Comparison of ENCODE assay signal across 14 mouse cellular contexts in the genomic region with DNA sequence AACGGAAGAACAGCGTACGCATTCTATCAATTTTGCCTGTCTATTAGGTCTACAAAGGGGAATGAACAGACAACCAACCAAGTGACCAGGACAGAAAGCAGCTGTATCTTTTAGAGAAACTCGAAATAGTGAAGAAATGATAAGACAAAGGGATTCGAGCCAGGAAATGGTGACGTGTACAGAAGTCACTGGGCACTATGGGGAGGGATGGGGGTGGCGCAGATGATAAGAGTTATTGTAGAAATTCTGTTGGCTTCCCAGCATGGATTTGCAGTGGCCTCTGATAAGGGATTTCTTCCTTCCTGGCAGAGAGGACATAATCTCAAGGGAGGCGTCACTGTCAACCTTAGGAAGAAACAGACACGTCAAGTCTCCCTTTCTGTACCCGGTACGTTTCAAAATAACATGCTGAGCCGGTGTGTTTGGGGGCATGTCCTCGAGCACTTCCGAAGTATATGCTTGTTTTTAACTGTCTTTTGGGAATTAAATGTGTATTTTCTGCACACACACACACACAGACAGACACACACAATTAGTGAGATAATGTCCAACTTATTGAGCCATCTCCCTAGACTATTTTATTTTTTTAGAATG. TPM values are rescaled to one million over a fixed set of nuclear protein-coding genes. Genes with fewer than 3 reads are reported as not detected.
DNase-seq lines count a peak whose midpoint lies in the region; ATAC-seq and TF ChIP-seq lines count a peak whose summit lies in the region.
"Had no signal": no experiment of that assay in that cellular context is flagged by ENCODE, and none has a peak within 500 bp of the region (broad histone marks: within the 10 kb centered on the region; RNA-seq: fewer than 3 reads in every experiment).

No protein-coding gene starts in this region.

- H3K4me2 ChIP-seq in kidney, embryonic 15.5 days = no peak overlapping the region
- H3K4me2 ChIP-seq in heart, postnatal 0 days (ENCODE audit: low read depth, low read length) = peak overlapping the region; percentile 18; the same call in 1 of the 2 replicates
- no peak overlapping the region for H3K4me2 ChIP-seq in liver, embryonic 16.5 days (ENCODE audit: low read depth, low read length)
- H3K4me2 ChIP-seq in stomach, postnatal 0 days (replicated peaks; ENCODE audit: low read depth) = no peak overlapping the region
- H3K4me2 ChIP-seq: embryonic facial prominence, embryonic 15.5 days; neural tube, embryonic 13.5 days had no signal

- DNase-seq in kidney, adult 11 months = peak; percentile 53
- DNase-seq in adrenal gland, postnatal 14 days = peak; percentile 48
- DNase-seq in heart, postnatal 0 days (ENCODE audit: low spot score) = peak; percentile 30
- no peak for DNase-seq in layer of hippocampus, postnatal 14 days (ENCODE audit: low spot score in 2 of 2)
- DNase-seq in stomach, postnatal 0 days (ENCODE audit: low spot score) = no peak
- DNase-seq in left cerebral cortex, postnatal 4 days = no peak
- DNase-seq: cerebellum, postnatal 14 days; midbrain, embryonic 14.5 days; thymus, postnatal 4 days had no signal

- H3K9me3 ChIP-seq in kidney, embryonic 15.5 days (replicated peaks) = no peaks in the 10 kb centered on the region
- H3K9me3 ChIP-seq in heart, postnatal 0 days (replicated peaks; ENCODE audit: control insufficient read depth, low read length) = no peaks in the 10 kb centered on the region
- no peaks in the 10 kb centered on the region for H3K9me3 ChIP-seq in liver, embryonic 16.5 days (replicated peaks; ENCODE audit: control insufficient read depth, low read length)
- H3K9me3 ChIP-seq in stomach, postnatal 0 days (ENCODE audit: control insufficient read depth, low read length) = no peaks in the 10 kb centered on the region
- H3K9me3 ChIP-seq: embryonic facial prominence, embryonic 15.5 days; hindbrain, embryonic 10.5 days; neural tube, embryonic 13.5 days had no signal

- H3K27me3 ChIP-seq in kidney, embryonic 15.5 days = no peaks in the 10 kb centered on the region
- no peaks in the 10 kb centered on the region for H3K27me3 ChIP-seq in heart, postnatal 0 days (ENCODE audit: control insufficient read depth, insufficient read depth, low read length)
- no peaks in the 10 kb centered on the region for H3K27me3 ChIP-seq in liver, embryonic 16.5 days (ENCODE audit: control insufficient read depth, insufficient read depth, low read depth, low read length)
- H3K27me3 ChIP-seq in stomach, postnatal 0 days (ENCODE audit: control insufficient read depth, insufficient read depth, low read length) = no peaks in the 10 kb centered on the region
- H3K27me3 ChIP-seq: embryonic facial prominence, embryonic 15.5 days had no signal

- no peaks in the 10 kb centered on the region for H3K36me3 ChIP-seq in kidney, embryonic 15.5 days
- H3K36me3 ChIP-seq in heart, postnatal 0 days (replicated peaks; ENCODE audit: control insufficient read depth, insufficient read depth, low read length) = no peaks in the 10 kb centered on the region
- H3K36me3 ChIP-seq in liver, embryonic 16.5 days (ENCODE audit: control insufficient read depth, insufficient read depth) = no peaks in the 10 kb centered on the region
- no peaks in the 10 kb centered on the region for H3K36me3 ChIP-seq in stomach, postnatal 0 days (ENCODE audit: control insufficient read depth, insufficient read depth, low read length)
- H3K36me3 ChIP-seq: embryonic facial prominence, embryonic 15.5 days; hindbrain, embryonic 10.5 days; neural tube, embryonic 13.5 days had no signal

- no peak for TF ChIP-seq CTCF in heart, postnatal 0 days (IDR thresholded peaks at IDR 0.05; ENCODE audit: low read depth)
- TF ChIP-seq CTCF in stomach, postnatal 0 days (IDR thresholded peaks at IDR 0.05; ENCODE audit: low read depth) = no peak

- peak; percentile 53; the same call in 1 of the 2 replicates for TF ChIP-seq EP300 in heart, postnatal 0 days (IDR thresholded peaks at IDR 0.05; ENCODE audit: low read depth)
- no peak for TF ChIP-seq EP300 in stomach, postnatal 0 days (optimal IDR thresholded peaks at IDR 0.05)

- no peak overlapping the region for H3K9ac ChIP-seq in kidney, embryonic 15.5 days
- H3K9ac ChIP-seq in heart, postnatal 0 days (replicated peaks; ENCODE audit: low read depth, low read length) = no peak overlapping the region
- H3K9ac ChIP-seq in liver, embryonic 16.5 days (ENCODE audit: low read depth, low read length) = no peak overlapping the region
- H3K9ac ChIP-seq in stomach, postnatal 0 days (ENCODE audit: low read length) = no peak overlapping the region
- H3K9ac ChIP-seq: embryonic facial prominence, embryonic 15.5 days; neural tube, embryonic 13.5 days had no signal

- 71% methylated on average over 14 of the region's 14 CpGs for WGBS in kidney, embryonic 15.5 days
- 15% methylated on average over 14 of the region's 14 CpGs for WGBS in heart, postnatal 0 days
- WGBS in liver, embryonic 16.5 days (ENCODE audit: insufficient replicate concordance) = 28% methylated on average over 14 of the region's 14 CpGs
- 74% methylated on average over 14 of the region's 14 CpGs for WGBS in stomach, postnatal 0 days

- no peak overlapping the region for H3K27ac ChIP-seq in kidney, embryonic 15.5 days
- H3K27ac ChIP-seq in heart, postnatal 0 days (ENCODE audit: low read depth) = no peak overlapping the region
- no peak overlapping the region for H3K27ac ChIP-seq in liver, embryonic 16.5 days (ENCODE audit: low read length)
- H3K27ac ChIP-seq in stomach, postnatal 0 days (replicated peaks) = no peak overlapping the region
- H3K27ac ChIP-seq: embryonic facial prominence, embryonic 15.5 days; hindbrain, embryonic 10.5 days; neural tube, embryonic 13.5 days had no signal

- intact Hi-C loops in left cerebral cortex, postnatal 4 days (cut with DNase I) = no loop called here

- ATAC-seq in kidney, embryonic 15.5 days (replicated peaks; ENCODE audit: low FRiP score) = no peak
- no peak for ATAC-seq in heart, postnatal 0 days (ENCODE audit: insufficient read depth, low read depth)
- peak; percentile 67 for ATAC-seq in liver, embryonic 16.5 days (ENCODE audit: low read depth)
- no peak for ATAC-seq in stomach, postnatal 0 days (ENCODE audit: low FRiP score, low TSS enrichment)

- no peaks in the 10 kb centered on the region for H3K4me1 ChIP-seq in kidney, embryonic 15.5 days
- H3K4me1 ChIP-seq in heart, postnatal 0 days (ENCODE audit: control insufficient read depth, insufficient read depth) = peaks cover 6% of the 10 kb centered on the region; the same call in 1 of the 2 replicates
- no peaks in the 10 kb centered on the region; the same call in 1 of the 2 replicates for H3K4me1 ChIP-seq in liver, embryonic 16.5 days (ENCODE audit: control insufficient read depth, low read depth, low read length)
- H3K4me1 ChIP-seq in stomach, postnatal 0 days (replicated peaks; ENCODE audit: control insufficient read depth, insufficient read depth) = no peaks in the 10 kb centered on the region
- H3K4me1 ChIP-seq: embryonic facial prominence, embryonic 15.5 days; hindbrain, embryonic 10.5 days; neural tube, embryonic 13.5 days had no signal

- no peak overlapping the region for H3K4me3 ChIP-seq in kidney, embryonic 15.5 days (replicated peaks)
- no peak overlapping the region for H3K4me3 ChIP-seq in heart, postnatal 0 days (ENCODE audit: low read depth, low read length)
- no peak overlapping the region for H3K4me3 ChIP-seq in liver, embryonic 16.5 days (ENCODE audit: low read depth, low read length)
- no peak overlapping the region for H3K4me3 ChIP-seq in stomach, postnatal 0 days (ENCODE audit: low read depth, low read length)
- H3K4me3 ChIP-seq: embryonic facial prominence, embryonic 15.5 days; hindbrain, embryonic 10.5 days; neural tube, embryonic 13.5 days had no signal

RNA-seq across cellular contexts. Expression of a gene that starts 10.3 kb away (rescaled TPM):
- 14.1 and 14.3 TPM in 2 replicates for polyA plus RNA-seq in kidney, embryonic 15.5 days (2015; fragmentation: Nextera tagmentation; extraction: Ambion mirVana)
- total RNA-seq in adrenal gland, postnatal 14 days (2021) = 89.2 and 93.5 TPM in 2 replicates
- 28.4 and 38.1 TPM in 2 replicates for total RNA-seq in heart, postnatal 0 days (2014; rRNA removed; ENCODE audit: low replicate concordance)
- polyA plus RNA-seq in heart, postnatal 0 days (2015; fragmentation: Nextera tagmentation; extraction: Ambion mirVana) = 10.2 and 10.4 TPM in 2 replicates
- polyA plus RNA-seq in liver, embryonic 16.5 days (2015; fragmentation: Nextera tagmentation; extraction: Ambion mirVana) = 10.9 and 11.5 TPM in 2 replicates
- total RNA-seq in layer of hippocampus, postnatal 14 days (2021) = 10 to 100 TPM; 31.4 to 32.3 TPM
- polyA plus RNA-seq in stomach, postnatal 0 days (2015; fragmentation: Nextera tagmentation; extraction: Ambion mirVana) = 31.8 and 35.7 TPM in 2 replicates
- 10 to 100 TPM; 25.9 to 27.2 TPM for total RNA-seq in left cerebral cortex, postnatal 4 days (2021)

Comparison
In these comparisons a context has a peak if more than half of its experiments do, and no peak if none do; other contexts are left out.
1. DNase-seq: peak in kidney, adult 11 months (single experiment), adrenal gland, postnatal 14 days (single experiment) and heart, postnatal 0 days (single experiment); none in layer of hippocampus, postnatal 14 days (0 of 2), stomach, postnatal 0 days (single experiment) and left cerebral cortex, postnatal 4 days (single experiment).